Mouse (Mus musculus) R1 (cell line): ENCODE measurements around the gene Sez6l.

ENCODE experiments used
- DNase-seq: peaks from one replicate; pipeline ENCODE4 v3.0.0-alpha.2; 2018; ENCODE audit warnings: low read depth, low spot score

Sez6l gene

DNA sequence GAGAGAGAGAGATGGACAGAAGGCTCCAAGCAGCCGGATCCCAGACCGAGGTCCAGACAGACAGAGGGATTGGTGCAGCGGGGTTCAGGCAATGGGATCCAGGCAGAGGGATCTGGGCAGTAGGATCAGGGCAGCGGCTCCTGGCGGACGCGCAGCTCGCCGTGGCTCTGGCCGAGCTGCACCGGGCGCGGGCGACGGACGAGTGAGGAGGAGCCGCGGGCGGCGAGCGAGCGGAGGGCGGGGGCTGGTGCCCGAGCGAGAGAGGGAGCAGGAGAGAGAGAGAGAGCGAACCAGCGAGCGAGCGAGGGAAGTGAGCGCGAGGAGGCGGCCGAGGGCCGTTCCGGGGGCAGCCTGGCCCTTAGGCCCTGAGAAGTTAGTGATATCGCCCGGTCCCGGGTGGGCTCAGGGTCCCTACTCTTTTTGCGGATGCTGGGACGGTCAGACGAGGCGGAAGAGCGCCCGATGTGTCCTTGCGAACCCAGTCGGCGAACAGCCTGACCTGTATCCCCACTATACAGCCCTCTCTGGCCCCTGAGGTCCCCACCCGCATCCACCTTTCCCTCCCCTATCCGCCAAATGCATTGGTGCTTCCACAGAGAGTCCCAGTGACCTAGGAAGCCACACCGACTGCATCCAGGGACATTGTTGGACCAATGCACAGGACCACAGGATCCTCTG lies at the start of gene Sez6l:
TSS of gene Sez6l (minus strand) at position 193 of the 678 bp plus-strand sequence.
- no peak for DNase-seq

- no peak for DNase-seq
Observed at GRCm38 (mm10) chr5:112625555-112626160, 48.7 kb upstream of the Sez6l start.

DNA sequence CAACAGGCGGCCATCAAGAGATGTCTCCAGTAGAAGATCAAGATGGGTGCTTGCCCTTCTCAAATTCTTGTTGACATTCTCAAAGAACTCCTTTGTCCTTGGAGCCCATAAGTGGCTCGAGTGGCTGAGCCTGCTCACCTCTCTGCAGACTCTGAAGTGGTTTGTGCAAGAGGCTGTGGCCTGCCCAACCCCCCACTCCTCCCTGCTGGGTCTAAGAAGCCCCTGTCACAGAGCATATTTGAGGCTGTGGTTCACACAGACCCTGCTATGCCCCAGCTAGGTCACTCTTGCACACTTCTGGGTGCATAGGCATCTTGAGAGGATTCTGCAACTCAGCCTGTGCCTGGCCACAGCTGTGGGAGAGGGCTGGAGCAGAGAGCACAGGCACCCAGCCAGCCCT lies 46.0 kb upstream of the Sez6l start:
- no peak for DNase-seq

DNA sequence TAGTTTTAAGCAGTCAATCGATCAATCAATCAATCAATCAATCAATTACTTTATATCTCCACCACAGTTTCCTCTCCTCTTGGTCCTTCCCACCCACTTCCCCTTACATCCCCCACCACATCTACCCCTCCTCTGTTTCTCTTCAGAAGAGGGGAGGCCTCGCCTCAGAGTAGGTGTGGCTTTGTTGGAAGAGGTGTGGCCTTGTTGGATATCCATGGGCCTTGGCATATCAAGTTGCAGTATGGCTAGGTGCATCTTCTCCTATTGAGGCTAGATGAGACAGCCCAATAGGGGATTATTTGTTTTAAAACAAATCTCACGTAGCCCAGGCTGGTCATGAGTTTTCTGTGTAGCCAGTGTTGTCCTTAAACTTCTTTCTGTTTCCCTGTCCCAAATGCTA lies 43.3 kb upstream of the Sez6l start:
- peak; percentile 53 for DNase-seq

DNA sequence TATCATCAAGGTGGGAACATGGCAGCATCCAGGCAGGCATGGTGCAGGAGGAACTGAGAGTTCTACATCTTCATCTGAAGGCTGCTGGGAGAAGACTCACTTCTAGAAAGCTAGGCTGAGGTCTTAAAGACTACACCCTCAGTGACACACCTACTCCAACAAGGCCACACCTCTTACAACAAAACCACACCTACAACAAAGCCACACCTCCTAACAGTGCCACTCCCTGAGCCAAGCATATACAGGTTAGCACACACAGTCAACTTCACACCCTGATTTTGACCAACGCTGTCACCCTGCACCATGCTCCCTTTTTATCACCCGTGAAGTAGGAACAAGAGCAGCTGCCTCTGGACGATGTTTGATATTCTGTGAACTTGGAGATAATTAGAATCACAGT lies 42.4 kb upstream of the Sez6l start:
- peak; percentile 66 for DNase-seq

GRCm38 (mm10) chr5:112617602-112618247 lies 40.7 kb upstream of the Sez6l start:
- no peak for DNase-seq

GRCm38 (mm10) chr5:112615946-112616617 lies 39.1 kb upstream of the Sez6l start:
- DNase-seq: no peak

- DNase-seq: no peak
Observed at GRCm38 (mm10) chr5:112607867-112608516, 31.0 kb upstream of the Sez6l start.

GRCm38 (mm10) chr5:112607119-112607518 lies 30.1 kb upstream of the Sez6l start:
- DNase-seq: no peak

DNA sequence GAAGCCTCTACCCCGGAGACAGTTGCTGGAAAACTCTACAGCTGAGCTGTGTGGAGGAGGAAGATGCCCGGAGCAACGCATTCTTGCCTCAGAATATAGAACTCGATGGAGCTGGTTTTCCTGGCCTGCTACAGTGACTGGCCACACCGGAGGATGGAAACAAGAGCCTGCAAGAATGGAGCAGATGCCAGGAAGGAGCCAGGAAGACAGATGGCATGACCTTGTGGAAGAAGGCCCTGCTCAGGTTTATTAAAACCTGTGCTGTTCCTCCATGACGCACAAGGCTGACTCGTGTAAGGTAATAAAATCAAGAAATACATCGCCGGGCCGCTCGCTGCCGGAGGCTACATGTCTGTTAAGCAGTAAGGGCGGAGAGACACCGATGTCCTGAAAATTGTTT lies 28.4 kb upstream of the Sez6l start:
- no peak for DNase-seq

DNA sequence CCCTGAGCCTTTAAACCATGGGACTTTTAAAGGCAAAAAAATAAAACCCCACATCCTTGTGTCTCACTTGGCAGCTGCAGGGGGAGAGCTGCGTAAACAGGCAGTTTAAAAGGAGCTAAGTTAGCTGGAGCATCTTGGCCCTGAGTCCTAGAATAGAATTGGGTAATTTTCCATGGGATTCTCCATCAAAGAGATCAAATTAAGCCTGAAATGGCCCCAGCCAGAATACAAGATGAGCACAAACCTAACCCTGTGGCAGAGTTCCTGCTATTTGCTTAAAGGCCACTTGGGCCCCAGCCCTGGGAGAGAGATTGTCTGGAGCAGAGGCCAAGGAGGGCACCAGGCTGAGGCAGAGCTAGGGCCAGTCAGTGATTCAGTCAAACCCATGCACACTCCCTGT lies 27.3 kb upstream of the Sez6l start:
- no peak for DNase-seq

GRCm38 (mm10) chr5:112603594-112603993 lies 26.6 kb upstream of the Sez6l start:
- no peak for DNase-seq

DNA sequence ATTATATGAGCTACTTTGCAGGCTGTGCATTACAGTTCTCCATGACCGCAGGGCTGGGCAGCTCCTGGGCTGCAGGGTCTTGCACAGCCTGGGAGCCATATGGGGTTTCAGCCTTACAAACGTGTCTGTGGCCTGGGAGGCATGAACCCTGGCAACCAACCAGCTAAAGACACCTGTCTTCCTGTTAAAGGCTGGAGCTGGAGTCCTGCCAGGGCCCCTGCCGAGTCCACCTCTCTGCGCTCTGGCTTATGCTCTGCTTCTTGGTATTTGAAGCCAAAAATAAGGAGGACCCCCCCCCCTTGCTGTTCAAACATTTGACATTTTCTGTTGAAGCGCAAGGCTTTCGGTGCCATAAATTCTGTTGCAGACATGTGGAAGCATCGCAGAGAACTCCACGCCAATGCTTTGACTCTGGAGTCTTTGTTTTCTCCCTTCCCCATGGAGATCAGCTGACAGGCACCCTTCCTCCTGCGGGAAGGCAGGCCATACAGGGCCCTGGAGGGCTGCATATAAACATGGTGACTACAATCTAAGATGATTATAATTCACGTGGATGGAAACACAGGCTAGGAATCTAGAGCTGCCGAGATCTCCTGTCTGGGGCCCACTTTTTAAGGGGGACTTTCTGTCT lies 23.4 kb upstream of the Sez6l start:
- no peak for DNase-seq

GRCm38 (mm10) chr5:112599538-112600308 lies 22.7 kb upstream of the Sez6l start:
- DNase-seq: no peak

DNA sequence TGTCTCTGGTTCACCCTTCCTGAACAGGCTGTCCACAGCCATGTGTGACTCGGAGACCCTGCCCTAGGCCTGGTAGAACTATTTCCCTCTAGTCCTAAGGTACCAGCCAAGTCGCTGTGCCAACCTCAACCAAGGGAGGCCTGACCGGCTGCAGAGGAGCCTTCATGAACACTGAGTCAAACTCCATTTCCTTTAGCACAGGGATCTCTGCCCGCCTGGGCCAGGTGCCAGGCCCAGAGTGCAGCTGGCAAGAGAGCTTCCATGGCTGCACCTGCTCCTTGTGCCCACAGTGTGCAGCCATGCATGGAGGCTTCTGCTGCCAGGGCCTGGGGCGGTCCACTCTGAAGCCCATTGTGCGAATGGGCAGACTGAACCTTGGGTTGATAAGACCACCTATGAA lies 20.9 kb upstream of the Sez6l start:
- no peak for DNase-seq

- no peak for DNase-seq
Observed at GRCm38 (mm10) chr5:112597307-112597706, 20.3 kb upstream of the Sez6l start.

GRCm38 (mm10) chr5:112596729-112597128 lies 19.7 kb upstream of the Sez6l start:
- DNase-seq: no peak

DNA sequence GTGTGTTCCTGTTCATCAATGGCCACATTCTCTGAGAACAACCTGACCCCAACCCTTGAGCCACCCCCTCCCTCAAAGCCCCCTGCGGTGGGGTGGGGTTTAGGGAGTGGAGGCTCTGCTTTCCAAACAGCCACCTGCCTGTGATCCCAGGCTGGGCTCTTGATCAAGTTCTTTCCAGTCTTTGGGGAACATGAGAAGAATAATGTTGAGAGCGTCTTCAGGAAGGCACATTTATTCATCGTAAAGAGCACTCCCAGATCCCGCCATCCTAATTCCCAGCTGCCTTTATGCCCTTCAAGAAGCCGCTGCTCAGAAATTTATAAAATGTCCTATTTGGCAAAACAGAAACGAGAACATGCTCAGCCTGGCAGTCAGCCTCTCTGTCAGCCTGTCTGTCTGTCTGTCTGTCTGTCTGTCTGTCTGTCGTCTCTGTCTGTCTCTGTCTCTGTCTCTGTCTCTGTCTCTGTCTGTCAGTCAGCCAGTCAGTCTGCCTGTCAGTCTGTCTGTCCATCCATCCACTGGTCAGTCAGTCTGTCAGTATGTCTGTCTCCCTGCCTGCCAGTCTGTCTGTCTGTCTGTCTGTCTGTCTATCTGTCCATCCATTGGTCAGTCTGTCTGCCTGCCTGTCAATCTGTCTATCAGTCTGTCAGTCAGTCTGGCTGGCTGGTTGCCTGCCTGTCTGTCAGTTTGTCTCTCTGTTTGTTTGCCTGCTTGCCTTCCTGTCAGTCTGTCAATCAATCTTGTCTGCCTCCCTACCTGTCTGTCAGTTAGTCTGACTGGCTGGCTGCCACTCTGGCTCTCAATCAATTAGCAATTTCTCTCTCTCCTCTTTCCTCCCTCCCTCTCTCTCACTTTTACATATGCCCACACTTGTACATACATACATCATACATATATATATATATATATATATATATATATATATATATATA lies 19.0 kb upstream of the Sez6l start:
- DNase-seq: no peak

- peak; percentile 54 for DNase-seq
Observed at GRCm38 (mm10) chr5:112591706-112592105, 14.7 kb upstream of the Sez6l start.

DNA sequence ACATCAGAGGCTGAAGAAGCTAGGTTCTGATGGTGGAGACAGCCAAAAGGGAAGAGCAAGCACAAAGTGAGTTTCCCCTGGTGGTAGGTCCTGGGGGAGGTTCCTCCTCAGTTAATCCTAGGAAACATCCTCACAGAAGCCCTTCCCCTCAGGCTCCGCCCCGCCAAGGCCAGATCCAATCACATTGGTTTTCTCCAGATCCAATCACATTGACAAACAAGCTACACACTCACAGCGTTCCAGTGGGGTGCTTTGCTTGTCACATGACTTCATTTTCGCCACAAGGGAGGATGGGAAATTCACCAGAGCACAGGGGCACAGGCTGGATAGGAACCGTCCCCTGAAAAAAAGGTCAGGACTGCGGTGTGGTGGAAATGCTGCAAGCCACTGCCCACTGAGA lies 9.1 kb upstream of the Sez6l start:
- DNase-seq: peak; percentile 91
